Mouse (Mus musculus) small intestine, adult 2 months (tissue): ENCODE measurements at regions not wholly inside any gene's neighbourhood (a gene's known extent, or its start where the extent isn't known, plus 50 kb on each side); places are given as distances from the start of the nearest gene placed in this dataset.

Experiments
- CTCF ChIP-seq: fragments of 200-500 bp; IDR thresholded peaks from 2 replicates; pipeline ENCODE4 v1.5.1; 2012; ENCODE audit warnings: low read depth, mild to moderate bottlenecking, control low read depth, inconsistent platforms, low read length, moderate library complexity, mixed read lengths; ENCODE audit not compliant: insufficient replicate concordance, insufficient read length; ENCODE audit errors: extremely low read depth
- POLR2A ChIP-seq: fragments of 200-500 bp; IDR thresholded peaks from 2 replicates; pipeline ENCODE4 v1.6.1; 2012; ENCODE audit warnings: low read depth, mild to moderate bottlenecking, control low read depth, inconsistent platforms, low read length, moderate library complexity

- no peak for TF ChIP-seq POLR2A
- no peak for TF ChIP-seq CTCF
These were observed 68.1 kb upstream of the Sash1 start for GRCm38 (mm10) chr10:8954003-8954402.
